Mouse (Mus musculus): ENCODE data around the gene Tmem63b. TPM values are rescaled to one million over a fixed set of nuclear protein-coding genes. Genes with fewer than 3 reads are reported as not detected.

The Tmem63b gene
- polyA plus RNA-seq, 1 experiment = 323 TPM

GRCm38 (mm10) chr17:45689120-45689519 is 2.4 kb upstream of the Tmem63b start:
- no peak for DNase-seq (ENCODE audit: low read depth)
- TF ChIP-seq CTCF (IDR thresholded peaks at IDR 0.05; ENCODE audit: borderline replicate concordance, extremely low read depth, insufficient read depth, insufficient read length) (no peak), POLR2A (IDR thresholded peaks at IDR 0.05; ENCODE audit: borderline replicate concordance, extremely low read depth, insufficient read depth, insufficient read length, poor library complexity, severe bottlenecking) (no peak)

GRCm38 (mm10) chr17:45686093-45686619 is 549 bp downstream of the Tmem63b start, which contains the start of gene Mrpl14:
Gene Mrpl14, plus strand, starts transcription at chr17:45686322.
- TF ChIP-seq POLR2A (IDR thresholded peaks at IDR 0.05; ENCODE audit: borderline replicate concordance, extremely low read depth, insufficient read depth, insufficient read length, poor library complexity, severe bottlenecking) (peak; percentile 70; the same call in 1 of the 2 replicates), CTCF (IDR thresholded peaks at IDR 0.05; ENCODE audit: borderline replicate concordance, extremely low read depth, insufficient read depth, insufficient read length) (no peak)
- peak; percentile 97 for DNase-seq (ENCODE audit: low read depth)

GRCm38 (mm10) chr17:45685171-45686092 is 1.3 kb downstream of the Tmem63b start:
- peak; percentile 69 for DNase-seq (ENCODE audit: low read depth)
- no peak; the same call in 1 of the 2 replicates for TF ChIP-seq POLR2A (IDR thresholded peaks at IDR 0.05; ENCODE audit: borderline replicate concordance, extremely low read depth, insufficient read depth, insufficient read length, poor library complexity, severe bottlenecking)
- TF ChIP-seq CTCF (IDR thresholded peaks at IDR 0.05; ENCODE audit: borderline replicate concordance, extremely low read depth, insufficient read depth, insufficient read length) = no peak

- TF ChIP-seq CTCF (IDR thresholded peaks at IDR 0.05; ENCODE audit: borderline replicate concordance, extremely low read depth, insufficient read depth, insufficient read length) (no peak), POLR2A (IDR thresholded peaks at IDR 0.05; ENCODE audit: borderline replicate concordance, extremely low read depth, insufficient read depth, insufficient read length, poor library complexity, severe bottlenecking) (no peak)
- peak; percentile 46 for DNase-seq (ENCODE audit: low read depth)
Observed at GRCm38 (mm10) chr17:45684667-45685131, 2.0 kb downstream of the Tmem63b start.

- TF ChIP-seq CTCF (IDR thresholded peaks at IDR 0.05; ENCODE audit: borderline replicate concordance, extremely low read depth, insufficient read depth, insufficient read length) (no peak), POLR2A (IDR thresholded peaks at IDR 0.05; ENCODE audit: borderline replicate concordance, extremely low read depth, insufficient read depth, insufficient read length, poor library complexity, severe bottlenecking) (no peak)
- DNase-seq (ENCODE audit: low read depth) = no peak
Observed at GRCm38 (mm10) chr17:45682843-45683242, 3.9 kb downstream of the Tmem63b start.

- peak; percentile 48; the same call in 1 of the 2 replicates for TF ChIP-seq CTCF (IDR thresholded peaks at IDR 0.05; ENCODE audit: borderline replicate concordance, extremely low read depth, insufficient read depth, insufficient read length)
- no peak for TF ChIP-seq POLR2A (IDR thresholded peaks at IDR 0.05; ENCODE audit: borderline replicate concordance, extremely low read depth, insufficient read depth, insufficient read length, poor library complexity, severe bottlenecking)
- no peak for DNase-seq (ENCODE audit: low read depth)
Observed at GRCm38 (mm10) chr17:45681588-45681987, 5.1 kb downstream of the Tmem63b start.

- DNase-seq (ENCODE audit: low read depth) = peak; percentile 91
- TF ChIP-seq POLR2A (IDR thresholded peaks at IDR 0.05; ENCODE audit: borderline replicate concordance, extremely low read depth, insufficient read depth, insufficient read length, poor library complexity, severe bottlenecking) = no peak
- no peak for TF ChIP-seq CTCF (IDR thresholded peaks at IDR 0.05; ENCODE audit: borderline replicate concordance, extremely low read depth, insufficient read depth, insufficient read length)
Observed at GRCm38 (mm10) chr17:45680391-45680980, 6.2 kb downstream of the Tmem63b start.

GRCm38 (mm10) chr17:45678106-45678505 is 8.6 kb downstream of the Tmem63b start:
- DNase-seq (ENCODE audit: low read depth) = peak; percentile 50
- peak; percentile 89 for TF ChIP-seq CTCF (IDR thresholded peaks at IDR 0.05; ENCODE audit: borderline replicate concordance, extremely low read depth, insufficient read depth, insufficient read length)
- TF ChIP-seq POLR2A (IDR thresholded peaks at IDR 0.05; ENCODE audit: borderline replicate concordance, extremely low read depth, insufficient read depth, insufficient read length, poor library complexity, severe bottlenecking) = no peak

GRCm38 (mm10) chr17:45672598-45672997 is 14.1 kb downstream of the Tmem63b start:
- DNase-seq (ENCODE audit: low read depth) = no peak
- TF ChIP-seq POLR2A (IDR thresholded peaks at IDR 0.05; ENCODE audit: borderline replicate concordance, extremely low read depth, insufficient read depth, insufficient read length, poor library complexity, severe bottlenecking) (no peak), CTCF (IDR thresholded peaks at IDR 0.05; ENCODE audit: borderline replicate concordance, extremely low read depth, insufficient read depth, insufficient read length) (no peak)

- no peak for TF ChIP-seq POLR2A (IDR thresholded peaks at IDR 0.05; ENCODE audit: borderline replicate concordance, extremely low read depth, insufficient read depth, insufficient read length, poor library complexity, severe bottlenecking)
- peak; percentile 41; the same call in 1 of the 2 replicates for TF ChIP-seq CTCF (IDR thresholded peaks at IDR 0.05; ENCODE audit: borderline replicate concordance, extremely low read depth, insufficient read depth, insufficient read length)
- no peak for DNase-seq (ENCODE audit: low read depth)
Observed at GRCm38 (mm10) chr17:45671821-45672220, 14.9 kb downstream of the Tmem63b start.

GRCm38 (mm10) chr17:45667986-45668385 is 18.7 kb downstream of the Tmem63b start:
- no peak for DNase-seq (ENCODE audit: low read depth)
- TF ChIP-seq POLR2A (IDR thresholded peaks at IDR 0.05; ENCODE audit: borderline replicate concordance, extremely low read depth, insufficient read depth, insufficient read length, poor library complexity, severe bottlenecking) (no peak), CTCF (IDR thresholded peaks at IDR 0.05; ENCODE audit: borderline replicate concordance, extremely low read depth, insufficient read depth, insufficient read length) (no peak)
